ENCODE assay signal across 17 mouse cellular contexts in the genomic region with DNA sequence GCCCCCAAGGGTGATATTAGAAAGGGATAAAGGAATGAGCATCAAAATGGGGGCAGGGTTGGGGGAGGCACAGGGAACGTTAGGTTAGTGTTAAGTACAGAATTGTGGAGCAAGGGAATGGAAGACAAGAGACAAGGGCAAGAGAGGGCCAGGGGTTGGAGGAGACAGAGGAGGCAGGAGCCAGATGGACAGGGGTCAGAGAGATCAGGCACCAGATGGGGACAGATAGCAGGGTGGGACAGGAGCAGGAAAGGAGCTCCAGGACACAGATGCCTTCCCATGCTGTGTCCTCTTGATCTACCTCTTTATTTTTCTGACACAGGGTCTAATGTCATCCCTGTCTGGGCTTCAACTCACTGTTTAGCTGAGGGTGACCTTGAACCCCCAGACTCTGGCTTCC.
"Had no signal": no experiment of that assay in that cellular context is flagged by ENCODE, and none has a peak within 500 bp of the region (broad histone marks: within the 10 kb centered on the region; RNA-seq: fewer than 3 reads in every experiment).

No protein-coding gene starts in this region.

- H3K9me3 ChIP-seq: limb, embryonic 10.5 days; limb, embryonic 13.5 days; liver, embryonic 12.5 days; liver, embryonic 15.5 days; lung, embryonic 15.5 days; megakaryocyte, embryonic 14.5 days; midbrain, embryonic 13.5 days; neural tube, embryonic 13.5 days had no signal

- H3K9ac ChIP-seq: limb, embryonic 13.5 days; liver, embryonic 12.5 days; liver, embryonic 15.5 days; lung, embryonic 15.5 days; midbrain, embryonic 13.5 days; neural tube, embryonic 13.5 days had no signal

- H3K4me2 ChIP-seq: limb, embryonic 13.5 days; liver, embryonic 12.5 days; liver, embryonic 15.5 days; lung, embryonic 15.5 days; midbrain, embryonic 13.5 days; neural tube, embryonic 13.5 days had no signal

- H3K4me1 ChIP-seq: liver, embryonic 12.5 days; liver, embryonic 15.5 days; lung, embryonic 15.5 days had no signal

- H3K36me3 ChIP-seq: limb, embryonic 10.5 days; limb, embryonic 13.5 days; liver, embryonic 12.5 days; liver, embryonic 15.5 days; lung, embryonic 15.5 days; midbrain, embryonic 13.5 days; neural tube, embryonic 13.5 days had no signal

- DNase-seq: kidney, adult 2 months; liver; lung, adult 18-20 months; lung, postnatal 10 days; lung, postnatal 36 days; thymus, adult 18-20 months; thymus, postnatal 36 days had no signal

- H3K27ac ChIP-seq: kidney, postnatal 0 days; limb, embryonic 10.5 days; limb, embryonic 13.5 days; liver, embryonic 12.5 days; liver, embryonic 15.5 days; lung, embryonic 15.5 days; midbrain, embryonic 13.5 days had no signal

- H3K4me3 ChIP-seq: limb, embryonic 10.5 days; limb, embryonic 13.5 days; liver, embryonic 12.5 days; liver, embryonic 15.5 days; lung, embryonic 15.5 days; megakaryocyte, embryonic 14.5 days; midbrain, embryonic 13.5 days; neural tube, embryonic 13.5 days had no signal

- ATAC-seq: intestine, postnatal 0 days; liver, embryonic 12.5 days; midbrain, embryonic 13.5 days had no signal

- H3K27me3 ChIP-seq: lung, embryonic 15.5 days; neural tube, embryonic 13.5 days had no signal
